Mouse (Mus musculus): ENCODE measurements around the gene Ppp1r9b.
A peak's percentile ranks its signal among the peaks of the same experiment; 100 is the strongest.

DNA sequence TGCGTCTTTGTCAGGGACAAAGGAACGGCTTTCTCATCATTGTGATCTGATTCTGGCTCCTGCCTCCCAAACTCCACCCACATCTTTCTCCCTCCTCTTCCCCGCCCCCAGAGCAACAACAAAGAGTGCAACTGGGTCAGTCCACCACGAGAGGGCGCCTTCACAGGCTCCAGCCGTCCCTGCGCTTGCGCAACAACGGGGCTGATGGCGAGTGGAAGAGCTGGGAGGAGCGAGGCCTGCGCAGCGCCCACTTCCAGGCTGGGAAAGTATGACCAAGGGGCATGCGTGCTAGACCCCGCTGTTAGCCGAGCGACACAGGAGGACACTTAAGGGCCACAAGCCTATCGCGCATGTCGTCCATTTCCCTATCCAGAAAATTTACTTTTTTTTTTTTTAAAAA lies 11.9 kb upstream of the Ppp1r9b start:
- TF ChIP-seq CTCF (IDR thresholded peaks at IDR 0.05; ENCODE audit: low read depth, low read length) (peak; percentile 99), POLR2A (IDR thresholded peaks at IDR 0.05; ENCODE audit: extremely low read depth, insufficient read depth, low read length) (no peak)
